Mouse (Mus musculus): ENCODE results near the gene Mpped1.

DNA sequence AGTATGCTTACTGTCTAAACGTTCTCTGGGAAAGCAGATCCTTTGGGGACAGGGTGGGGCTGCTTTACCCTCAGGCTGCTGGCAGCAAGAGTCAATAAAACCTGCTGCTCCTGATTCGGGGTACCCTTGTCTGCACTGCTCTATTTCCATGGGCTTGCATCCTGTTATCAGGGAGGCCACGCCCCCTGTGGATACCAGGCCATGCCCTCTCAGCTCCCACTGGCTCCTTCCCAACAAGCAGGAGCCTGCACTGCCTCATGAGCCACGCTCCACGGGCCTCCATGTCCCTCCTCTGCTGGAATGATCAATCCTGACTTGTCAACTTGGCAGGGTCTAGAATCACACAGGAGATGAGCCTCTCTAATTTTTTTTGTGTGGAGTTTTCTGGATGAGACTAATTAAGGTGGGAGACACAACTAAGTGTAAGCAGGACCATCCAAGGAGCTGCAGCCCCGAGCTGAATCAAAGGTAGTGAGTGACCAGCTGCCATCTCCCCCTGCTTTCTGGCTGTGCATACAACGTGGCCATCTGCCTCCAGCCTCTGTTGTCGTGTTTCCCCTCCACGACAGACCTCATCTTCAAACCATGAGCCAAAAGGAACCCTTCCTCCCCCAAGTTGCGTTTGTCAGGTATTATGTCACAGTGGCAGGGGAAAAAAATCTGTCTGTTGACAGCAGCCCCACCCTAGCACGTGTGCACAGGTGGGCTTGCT is 98.0 kb downstream of the Mpped1 start:
- TF ChIP-seq CTCF (IDR thresholded peaks at IDR 0.05; ENCODE audit: low read depth, low read length) (no peak), GATA1 (IDR thresholded peaks at IDR 0.05; ENCODE audit: borderline replicate concordance, low read length) (no peak), POLR2AphosphoS5 (IDR thresholded peaks at IDR 0.05; ENCODE audit: insufficient replicate concordance, low read depth, low read length) (no peak), TAL1 (conservative IDR thresholded peaks at IDR 0.05; ENCODE audit: low read depth, low read length) (no peak), GATA2 (IDR thresholded peaks at IDR 0.05; ENCODE audit: borderline replicate concordance, low read depth, low read length) (no peak)
